9 mouse cellular contexts compared by ENCODE assay signal in the genomic region with DNA sequence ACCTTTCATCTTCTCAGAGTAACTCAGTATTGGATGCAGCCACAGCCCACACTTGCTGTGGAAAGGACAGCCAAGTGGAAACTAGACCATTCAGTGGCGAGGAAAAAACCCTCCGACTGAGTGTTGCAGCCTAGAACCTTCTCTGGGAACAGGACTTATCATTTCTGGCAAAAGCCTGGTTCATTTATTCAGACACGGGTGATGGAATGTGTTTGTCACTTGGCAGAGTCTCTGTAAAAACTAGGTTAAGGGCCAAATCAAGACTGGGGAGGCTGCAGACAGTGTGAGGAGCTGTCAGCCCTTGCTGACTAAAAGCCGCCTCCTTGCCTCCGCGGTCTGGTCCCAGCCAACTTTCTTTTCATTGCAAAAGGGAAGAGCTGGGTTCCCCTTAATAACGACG.
DNase-seq lines count a peak whose midpoint lies in the region; ATAC-seq and TF ChIP-seq lines count a peak whose summit lies in the region.
"Had no signal": no experiment of that assay in that cellular context is flagged by ENCODE, and none has a peak within 500 bp of the region (broad histone marks: within the 10 kb centered on the region; RNA-seq: fewer than 3 reads in every experiment).

No protein-coding gene starts in this region.

- H3K27me3 ChIP-seq in heart, embryonic 16.5 days (ENCODE audit: control insufficient read depth, insufficient read depth, low read length) = no peaks in the 10 kb centered on the region
- H3K27me3 ChIP-seq in hindbrain, embryonic 16.5 days (replicated peaks; ENCODE audit: control insufficient read depth, insufficient read depth, low read length) = no peaks in the 10 kb centered on the region
- H3K27me3 ChIP-seq: forebrain, embryonic 12.5 days; limb, embryonic 12.5 days had no signal

- H3K9ac ChIP-seq in heart, embryonic 16.5 days (ENCODE audit: low read length) = no peak overlapping the region
- no peak overlapping the region for H3K9ac ChIP-seq in hindbrain, embryonic 16.5 days (ENCODE audit: low read depth, low read length)
- H3K9ac ChIP-seq: forebrain, embryonic 12.5 days; limb, embryonic 12.5 days had no signal

- WGBS in heart, embryonic 16.5 days = 34% methylated on average over 8 of the region's 8 CpGs
- WGBS in hindbrain, embryonic 16.5 days = 64% methylated on average over 8 of the region's 8 CpGs

- peak overlapping the region; percentile 21 for H3K4me2 ChIP-seq in heart, embryonic 16.5 days (ENCODE audit: low read depth, low read length)
- H3K4me2 ChIP-seq in hindbrain, embryonic 16.5 days (ENCODE audit: low read length) = no peak overlapping the region
- H3K4me2 ChIP-seq: forebrain, embryonic 12.5 days; limb, embryonic 12.5 days had no signal

- H3K4me3 ChIP-seq in heart, embryonic 16.5 days (ENCODE audit: low read length) = no peak overlapping the region
- H3K4me3 ChIP-seq in hindbrain, embryonic 16.5 days (ENCODE audit: low read length) = no peak overlapping the region
- H3K4me3 ChIP-seq in layer of hippocampus, adult 2 months = no peak overlapping the region
- H3K4me3 ChIP-seq: forebrain, embryonic 12.5 days; limb, embryonic 12.5 days had no signal

- H3K36me3 ChIP-seq in heart, embryonic 16.5 days (ENCODE audit: control insufficient read depth, insufficient read depth) = no peaks in the 10 kb centered on the region
- no peaks in the 10 kb centered on the region for H3K36me3 ChIP-seq in hindbrain, embryonic 16.5 days (ENCODE audit: control insufficient read depth, insufficient read depth, low read length)
- H3K36me3 ChIP-seq: forebrain, embryonic 12.5 days; limb, embryonic 12.5 days had no signal

- peak; percentile 16 for DNase-seq in ovary, postnatal 36 days (ENCODE audit: low spot score)
- no peak for DNase-seq in ovary, postnatal 14 days (ENCODE audit: low spot score)
- DNase-seq in cerebellum, adult 18-20 months = peak; percentile 22 to 23
- peak; percentile 55 for DNase-seq in lung, postnatal 36 days
- no peak for DNase-seq in layer of hippocampus, adult 2 months (ENCODE audit: low spot score in 2 of 2)

- ATAC-seq in heart, embryonic 16.5 days (replicated peaks; ENCODE audit: extremely low read depth, insufficient read depth, low FRiP score) = peak; percentile 82
- ATAC-seq in hindbrain, embryonic 16.5 days = no peak

- no peaks in the 10 kb centered on the region for H3K9me3 ChIP-seq in heart, embryonic 16.5 days (replicated peaks; ENCODE audit: control insufficient read depth, low read length)
- H3K9me3 ChIP-seq in hindbrain, embryonic 16.5 days (ENCODE audit: control insufficient read depth, low read length) = no peaks in the 10 kb centered on the region
- H3K9me3 ChIP-seq: forebrain, embryonic 12.5 days; limb, embryonic 12.5 days had no signal

- H3K4me1 ChIP-seq in heart, embryonic 16.5 days (ENCODE audit: control insufficient read depth, insufficient read depth, low read length) = peaks cover 23% of the 10 kb centered on the region
- H3K4me1 ChIP-seq in hindbrain, embryonic 16.5 days (ENCODE audit: control insufficient read depth, insufficient read depth, low read depth, low read length) = peaks cover 3% of the 10 kb centered on the region; the same call in 1 of the 2 replicates
- H3K4me1 ChIP-seq: forebrain, embryonic 12.5 days had no signal

- no peak for TF ChIP-seq CTCF in layer of hippocampus, adult 2 months (conservative IDR thresholded peaks at IDR 0.05)

- H3K27ac ChIP-seq in heart, embryonic 16.5 days (ENCODE audit: low read length) = peak overlapping the region; percentile 56
- H3K27ac ChIP-seq in hindbrain, embryonic 16.5 days (ENCODE audit: low read depth, low read length) = no peak overlapping the region
- H3K27ac ChIP-seq in layer of hippocampus, adult 2 months = no peak overlapping the region
- H3K27ac ChIP-seq: forebrain, embryonic 12.5 days; limb, embryonic 12.5 days had no signal

Comparison
In these comparisons a context has a peak if more than half of its experiments do, and no peak if none do; other contexts are left out.
1. DNase-seq: peak in ovary, postnatal 36 days (single experiment), cerebellum, adult 18-20 months (2 of 2) and lung, postnatal 36 days (single experiment); none in ovary, postnatal 14 days (single experiment) and layer of hippocampus, adult 2 months (0 of 2).